Mouse (Mus musculus) inflammation-experienced regulatory T-cells, adult 6 months (primary cell): ENCODE data around the gene Fam222b. TPM values are rescaled to one million over a fixed set of nuclear protein-coding genes. Genes with fewer than 3 reads are reported as not detected.
"Not testable (repeated sequence)": the region's sequence is repeated elsewhere in the genome, so short reads cannot be mapped to it uniquely, and the experiment has no call there.

Experiments
- ATAC-seq: one replicate; pipeline ENCODE4 v1.8.0; 2017
- polyA plus RNA-seq, 3 experiments: library from polyadenylated mRNA; unstranded; fragments of 100-300 nt; shearing (Covaris generic); gene quantifications; one replicate each; pipeline ENCODE4 v1.2.1; 2017

Gene Fam222b
- polyA plus RNA-seq, 3 experiments from 2014 or later = 10.9 to 20.0 (median 12.1) TPM

DNA sequence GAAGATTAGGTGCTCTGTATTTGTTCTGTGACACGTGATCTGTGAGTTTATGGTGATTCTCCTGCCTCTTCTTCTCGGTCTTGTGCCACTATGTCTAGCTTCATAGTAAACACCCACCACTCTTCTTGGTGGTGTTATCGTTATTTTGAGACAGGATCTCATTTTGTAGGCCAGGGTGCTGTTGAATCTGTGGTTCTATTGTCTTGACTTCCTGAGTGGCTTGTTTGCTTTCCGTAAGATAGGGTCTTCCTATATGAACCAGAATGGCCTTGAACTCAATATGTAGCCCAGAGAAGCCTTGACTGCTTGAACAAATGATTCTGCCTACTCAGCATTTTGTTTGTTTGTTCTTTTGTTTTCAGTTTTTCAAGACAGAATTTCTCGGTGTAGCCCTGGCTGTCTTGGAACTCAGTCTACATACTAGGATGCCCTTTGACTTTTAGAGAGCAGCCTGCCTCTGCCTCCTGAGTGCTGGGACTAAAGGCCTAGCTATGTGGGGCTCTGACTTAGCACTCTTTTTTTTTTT is 6.6 kb upstream of the Fam222b start:
- no peak for ATAC-seq

DNA sequence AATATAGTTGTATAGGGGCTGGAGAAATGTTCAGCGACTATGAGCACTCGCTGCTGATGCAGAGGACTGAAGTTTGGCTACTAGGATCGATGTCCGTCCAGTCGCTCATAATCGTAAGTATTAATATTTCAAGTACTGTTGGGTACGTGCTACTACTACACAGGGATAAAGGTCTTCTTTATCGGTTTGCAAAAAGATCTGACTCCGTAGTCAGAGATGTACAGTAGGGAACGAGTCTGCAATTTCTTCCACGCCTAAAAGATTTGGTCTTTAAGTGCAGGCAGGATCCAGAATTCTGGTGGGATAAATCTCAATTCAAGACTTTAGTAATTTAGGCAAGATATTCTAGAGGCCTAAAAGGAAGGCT is 340 bp upstream of the Fam222b start:
- peak; percentile 20 for ATAC-seq

DNA sequence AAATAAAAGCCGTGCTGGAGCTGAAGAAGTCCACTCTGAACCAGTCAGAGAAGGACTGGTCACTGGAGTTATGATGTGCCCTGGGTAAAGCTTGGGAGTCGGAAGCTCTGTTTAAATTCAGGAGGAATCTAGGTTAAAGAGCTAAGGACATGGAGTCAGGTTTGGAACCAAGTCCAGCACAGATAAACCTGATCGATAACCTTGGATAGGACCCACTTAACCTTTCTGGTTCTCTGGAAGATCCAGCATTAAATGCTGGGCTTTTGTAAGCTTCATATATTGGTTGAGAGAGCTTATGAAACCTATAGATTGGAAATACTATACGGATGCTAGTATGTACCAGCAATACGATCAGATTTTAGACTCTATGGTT is 670 bp downstream of the Fam222b start:
- ATAC-seq = no peak

DNA sequence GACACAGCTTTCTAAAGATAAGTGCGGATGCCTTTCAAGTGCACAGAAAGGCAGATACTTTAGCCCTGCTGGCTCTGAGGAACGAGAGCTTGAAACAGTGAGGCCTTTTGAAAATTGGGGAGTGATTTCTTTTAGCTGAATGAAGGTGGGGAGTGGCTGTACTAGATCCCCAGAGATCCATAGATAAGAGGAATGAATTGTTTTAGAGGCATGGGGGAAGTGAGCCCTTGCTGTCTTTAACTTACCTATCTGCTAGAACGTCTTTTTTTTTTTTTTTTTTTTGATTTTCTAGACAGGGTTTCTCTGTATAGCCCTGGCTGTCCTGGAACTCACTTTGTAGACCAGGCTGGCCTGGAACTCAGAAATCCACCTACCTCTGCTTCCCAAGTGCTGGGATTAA is 2.6 kb downstream of the Fam222b start:
- ATAC-seq = no peak

DNA sequence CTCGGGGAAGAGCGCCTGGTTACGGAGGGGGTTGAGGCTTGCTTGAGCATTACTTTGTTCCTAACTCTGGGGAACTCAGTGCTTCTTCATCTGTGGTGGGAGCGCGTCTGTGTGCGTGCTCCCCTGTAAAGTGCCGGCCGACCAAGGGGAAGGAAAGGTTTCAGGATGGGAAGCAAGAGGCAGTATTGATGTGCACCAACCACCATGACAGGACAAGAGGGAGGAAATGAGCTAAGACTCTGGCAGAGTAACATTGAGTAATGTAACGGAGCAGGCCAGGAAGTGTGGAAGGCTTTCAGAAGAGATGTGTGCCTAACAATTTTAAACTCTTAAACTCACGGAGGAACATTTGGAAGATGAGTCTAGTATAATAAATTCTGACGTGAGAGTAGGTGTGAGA is 6.3 kb downstream of the Fam222b start:
- no peak for ATAC-seq

DNA sequence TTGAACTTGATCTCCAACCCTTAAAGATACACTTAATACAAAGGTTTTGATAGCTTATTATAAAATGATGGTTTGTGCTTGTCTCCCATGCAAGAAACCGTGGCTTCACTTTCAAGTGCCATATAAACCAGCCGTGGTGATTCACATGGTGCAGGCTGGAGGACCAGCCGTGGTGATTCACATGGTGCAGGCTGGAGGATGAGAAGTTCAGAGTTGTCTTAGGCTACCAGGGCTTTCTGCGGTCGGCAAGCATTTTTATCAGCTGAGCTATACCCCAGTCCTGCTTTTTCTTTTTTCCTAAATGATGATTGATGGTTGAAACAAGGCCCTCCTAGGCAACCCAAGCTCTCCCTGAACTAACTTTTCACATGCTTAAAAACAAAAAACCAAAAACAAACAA is 7.7 kb downstream of the Fam222b start:
- no peak for ATAC-seq

DNA sequence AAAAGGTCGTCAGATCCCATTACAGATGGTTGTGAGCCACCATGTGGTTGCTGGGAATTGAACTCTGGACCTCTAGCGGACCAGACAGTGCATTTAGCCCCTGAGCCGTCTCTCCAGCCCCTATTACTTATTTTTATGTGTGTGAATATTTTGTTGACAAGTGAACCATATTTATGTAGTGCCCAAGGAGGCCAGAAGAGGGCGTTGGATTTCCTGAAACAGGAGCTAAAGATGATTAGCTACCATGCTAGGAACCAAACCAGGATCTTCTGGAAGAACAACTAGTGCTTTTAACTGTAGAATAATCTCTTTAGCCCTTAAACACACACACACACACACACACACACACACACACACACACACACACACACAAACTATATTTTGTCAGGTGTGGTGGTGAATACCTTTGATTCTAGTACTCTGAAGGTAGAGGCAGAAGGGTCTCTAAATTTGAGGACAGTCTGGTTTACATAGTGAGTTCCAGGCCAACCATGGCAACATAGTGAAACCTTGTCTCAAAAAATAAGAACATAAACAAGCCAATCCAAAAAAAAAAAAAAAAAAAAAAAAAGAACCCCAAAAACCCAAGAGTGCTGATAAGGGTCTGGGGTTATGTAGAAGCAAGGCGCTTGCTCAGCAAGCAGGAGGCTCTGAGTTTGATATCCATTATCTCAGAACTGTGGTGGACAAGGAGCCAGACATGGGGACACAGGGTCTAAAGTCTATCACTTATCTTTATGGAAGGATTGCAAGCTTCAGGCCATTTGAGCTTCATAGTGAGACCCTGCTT is 8.7 kb downstream of the Fam222b start:
- no peak for ATAC-seq

DNA sequence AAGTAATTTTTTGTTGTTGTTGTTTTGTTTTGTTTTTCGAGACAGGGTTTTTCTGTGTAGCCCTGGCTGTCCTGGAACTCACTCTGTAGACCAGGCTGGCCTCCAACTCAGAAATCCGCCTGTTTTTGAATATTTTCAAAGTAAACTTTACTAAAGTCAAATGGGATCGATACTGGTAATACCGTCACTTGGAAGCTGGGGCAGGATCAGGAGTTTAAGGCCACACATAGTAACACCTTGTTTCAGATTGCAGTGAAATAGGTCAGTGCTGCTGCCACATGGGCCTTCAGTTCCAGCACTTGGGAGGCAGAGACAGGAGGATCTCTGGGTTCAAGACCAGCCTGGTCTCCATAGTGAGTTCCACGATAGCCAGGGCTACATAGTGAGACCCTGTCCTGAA is 10.0 kb downstream of the Fam222b start:
- no peak for ATAC-seq

DNA sequence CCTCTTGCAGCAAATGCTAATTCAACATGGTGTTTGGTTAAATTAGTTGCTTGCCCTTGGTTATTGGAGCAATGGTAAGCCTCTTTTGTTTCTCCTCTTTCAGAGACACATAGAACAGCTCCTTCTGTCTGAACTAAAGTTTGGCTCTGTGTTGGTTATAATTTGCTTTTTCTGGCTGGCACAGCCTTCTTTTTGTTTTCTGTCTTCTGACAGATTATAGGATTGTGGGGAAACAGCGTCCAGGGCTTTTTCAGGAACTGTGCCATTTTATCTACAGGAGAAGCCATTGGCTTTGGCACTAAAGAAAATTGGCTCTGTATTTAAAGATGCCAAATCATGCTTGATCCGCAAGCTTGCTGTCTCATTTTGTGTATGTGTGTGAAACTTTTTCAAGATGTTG is 19.2 kb downstream of the Fam222b start:
- ATAC-seq = no peak

DNA sequence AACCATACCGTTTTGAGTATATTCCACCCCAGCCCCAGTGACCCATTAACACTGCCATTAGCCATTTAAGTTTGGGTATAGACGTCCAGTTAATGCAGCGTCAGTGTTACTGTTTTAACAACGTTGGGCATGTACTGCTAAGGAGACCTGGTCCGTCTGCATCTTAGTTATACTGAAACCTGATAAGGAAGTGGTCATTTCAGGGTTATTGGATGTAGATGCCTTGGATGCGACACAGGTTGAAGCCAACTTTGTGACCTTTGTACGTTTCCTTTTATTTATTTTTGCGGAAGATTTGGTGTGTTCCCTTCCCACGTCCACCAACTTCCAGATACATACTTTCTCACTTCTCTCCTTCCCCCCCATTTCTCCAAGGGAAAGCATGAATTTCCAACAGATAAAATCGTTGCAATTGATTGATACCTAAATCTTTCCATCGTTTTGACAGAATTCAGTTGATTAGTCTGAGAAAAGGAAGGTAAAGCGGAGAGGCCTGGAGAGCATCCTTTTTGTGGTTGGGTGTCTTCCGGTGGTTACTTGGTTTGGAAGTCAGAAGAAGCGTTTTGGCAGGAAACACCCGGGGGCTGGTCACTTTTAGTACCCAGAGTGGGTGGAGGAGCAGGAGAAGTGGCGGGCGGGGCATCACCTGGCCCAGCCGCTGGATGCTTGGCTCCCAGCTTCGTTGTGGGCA is 20.4 kb downstream of the Fam222b start:
- ATAC-seq = peak; percentile 69

DNA sequence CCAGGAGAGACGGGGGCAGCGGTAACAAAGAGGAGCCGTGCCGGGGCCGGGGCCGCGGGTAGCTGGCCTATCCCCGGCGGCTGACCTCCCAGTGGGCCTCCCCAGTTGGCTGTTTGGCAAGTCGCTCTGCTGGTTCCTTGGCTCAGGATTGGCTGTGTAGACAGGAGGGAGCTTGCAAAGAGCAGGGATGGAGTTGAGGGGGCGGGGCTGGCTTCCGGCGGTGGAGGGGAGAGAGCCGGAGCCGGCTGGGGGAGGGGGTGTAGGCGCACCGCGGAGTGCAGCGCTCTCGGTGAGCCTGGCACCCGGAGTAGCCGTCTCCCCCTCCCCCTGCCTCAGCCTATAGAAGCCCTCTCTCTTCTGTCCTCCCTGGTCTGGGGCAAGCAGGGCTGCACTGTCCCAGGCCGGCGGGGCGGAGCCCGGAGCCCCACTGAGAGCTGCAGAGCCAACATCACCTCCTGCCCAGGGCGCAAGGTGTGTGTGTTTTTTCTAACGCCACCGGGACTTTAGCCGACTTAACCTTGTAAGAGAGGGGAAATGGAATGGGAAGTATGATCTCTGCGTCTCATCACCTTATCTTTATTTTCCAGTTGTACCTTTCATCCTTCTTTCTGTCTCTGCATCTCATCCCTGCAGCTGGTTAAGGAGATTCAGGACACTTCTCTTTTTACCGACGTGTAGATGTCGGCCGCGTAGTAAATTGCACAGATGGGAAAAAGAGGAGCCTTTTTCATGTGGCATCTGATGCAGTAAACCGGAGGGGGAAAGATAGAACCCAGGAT is 21.1 kb downstream of the Fam222b start:
- peak; percentile 89 for ATAC-seq

DNA sequence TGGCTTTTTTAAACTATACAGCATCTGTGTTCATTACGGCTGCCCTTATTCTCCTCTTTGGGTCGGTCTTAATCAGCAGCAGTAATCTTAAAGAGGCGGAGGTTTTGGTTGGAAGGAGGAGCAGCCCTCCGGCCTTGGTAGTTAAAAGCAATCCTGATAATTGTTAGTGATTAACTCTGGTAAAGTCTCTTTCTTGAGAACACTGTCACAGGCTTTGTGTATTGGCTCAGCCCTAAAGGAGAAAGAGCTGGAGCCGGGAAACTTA is 21.6 kb downstream of the Fam222b start:
- no peak for ATAC-seq

DNA sequence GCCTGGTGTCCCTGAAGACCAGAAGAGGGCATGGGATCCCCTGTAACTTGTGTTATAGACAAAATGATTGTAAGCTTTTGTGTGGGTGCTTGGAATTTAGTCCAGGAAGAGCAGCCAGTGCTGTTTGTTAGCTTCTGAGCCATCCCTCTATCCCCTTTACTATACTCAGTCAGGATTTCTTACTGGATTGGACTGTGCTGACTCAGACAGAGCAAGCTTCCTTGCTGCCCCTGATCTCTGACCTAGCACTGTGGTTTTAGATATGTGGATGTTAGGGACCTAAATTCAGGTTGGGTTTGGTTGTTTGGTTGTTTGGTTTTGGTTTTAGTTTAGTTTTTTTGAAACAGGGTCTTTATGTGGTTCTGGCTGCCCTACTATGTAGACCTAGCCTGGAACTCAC is 24.0 kb downstream of the Fam222b start:
- ATAC-seq = no peak

DNA sequence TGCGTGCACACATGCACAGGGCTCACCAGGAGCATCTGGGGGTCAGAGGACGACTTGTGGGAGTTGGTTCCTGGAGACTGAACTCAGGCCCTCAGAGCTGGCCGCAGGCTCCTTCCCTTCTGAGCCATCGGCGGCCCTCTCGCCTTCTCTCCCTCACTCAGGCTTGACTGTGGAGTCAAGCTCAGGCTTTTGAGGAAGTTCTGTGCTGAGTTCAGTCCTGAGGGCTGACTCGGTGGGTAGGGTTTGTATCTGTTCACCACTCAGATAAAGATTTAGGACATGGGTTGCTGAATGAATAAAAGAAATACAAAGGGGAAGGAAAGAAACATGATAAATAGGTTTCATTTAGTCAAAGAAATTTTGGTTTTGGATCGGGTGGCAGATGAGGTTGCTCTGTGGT is 25.4 kb downstream of the Fam222b start:
- ATAC-seq = no peak

DNA sequence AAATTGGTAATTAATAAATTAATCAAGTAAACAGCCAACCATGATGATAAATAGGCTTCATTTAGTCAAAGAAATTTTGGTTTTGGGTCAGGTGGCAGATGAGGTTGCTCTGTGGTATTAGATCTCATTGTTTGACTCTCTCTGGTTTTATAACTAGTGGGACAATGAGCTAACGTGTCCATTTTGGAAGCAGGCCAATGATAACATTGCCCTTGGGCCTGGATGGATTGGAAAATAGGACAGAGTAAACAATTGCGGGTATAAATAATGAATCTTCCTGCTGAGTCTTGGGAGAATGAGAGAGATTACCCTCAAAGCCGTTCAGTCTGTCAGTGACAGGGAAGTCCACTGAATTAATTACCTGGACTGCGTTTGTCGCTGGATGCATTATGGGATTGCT is 26.7 kb downstream of the Fam222b start:
- no peak for ATAC-seq

DNA sequence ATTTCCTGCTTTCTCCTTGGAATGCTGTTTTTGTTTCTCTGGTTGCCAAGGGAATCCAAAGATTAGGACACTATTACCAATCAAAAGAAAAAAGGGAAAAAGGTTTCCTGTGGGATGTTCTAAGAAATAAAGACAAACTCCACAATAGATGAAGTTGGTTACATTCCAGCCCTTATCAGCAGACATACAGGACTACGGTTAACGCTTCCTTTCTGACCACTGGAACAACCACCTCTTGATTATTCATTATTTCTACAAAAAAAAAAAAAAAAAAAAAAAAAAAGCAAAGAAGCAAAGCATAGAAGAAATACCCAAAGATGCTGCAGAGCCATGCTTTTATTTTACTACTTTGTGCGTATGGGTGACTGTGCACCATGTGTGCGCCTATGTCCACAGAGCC is 28.4 kb downstream of the Fam222b start:
- ATAC-seq = no peak

DNA sequence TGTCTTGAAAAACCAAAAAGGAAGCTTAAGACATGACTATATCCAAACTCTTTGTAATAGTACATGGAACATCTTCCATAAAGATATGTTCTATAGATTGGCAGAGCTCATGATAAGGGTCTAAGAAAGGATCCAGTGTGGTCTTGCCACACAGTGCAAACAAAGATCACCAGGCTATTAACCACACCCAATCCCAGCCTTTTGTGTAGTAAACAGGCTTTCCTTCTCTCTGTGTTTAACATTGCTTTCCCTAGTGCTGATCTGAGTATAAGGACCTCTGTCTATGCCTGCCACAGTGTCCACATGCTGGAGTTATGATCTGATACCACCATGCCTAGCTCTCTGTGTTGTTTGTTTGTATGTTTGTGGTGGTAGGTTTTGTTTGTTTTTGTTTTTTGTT is 29.3 kb downstream of the Fam222b start:
- no peak for ATAC-seq

DNA sequence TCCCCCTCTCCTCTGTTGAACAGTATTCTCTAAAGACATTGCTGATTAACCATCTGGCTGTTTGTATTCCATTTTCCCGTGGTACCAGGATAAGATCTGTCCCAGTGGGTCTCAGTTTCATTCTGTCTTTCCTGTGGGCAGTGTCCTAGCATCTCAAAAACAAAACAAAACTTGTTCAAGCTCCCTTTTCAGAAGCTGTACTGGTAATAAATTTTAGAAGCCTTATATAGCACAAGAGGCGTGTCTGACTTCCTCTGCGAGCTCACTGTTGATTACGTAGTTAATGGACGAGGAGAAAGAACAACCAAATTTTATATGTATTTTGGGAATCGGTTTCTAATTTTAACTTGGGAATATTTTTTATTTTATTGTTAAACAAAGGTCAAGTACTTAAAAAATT is 31.2 kb downstream of the Fam222b start:
- no peak for ATAC-seq

DNA sequence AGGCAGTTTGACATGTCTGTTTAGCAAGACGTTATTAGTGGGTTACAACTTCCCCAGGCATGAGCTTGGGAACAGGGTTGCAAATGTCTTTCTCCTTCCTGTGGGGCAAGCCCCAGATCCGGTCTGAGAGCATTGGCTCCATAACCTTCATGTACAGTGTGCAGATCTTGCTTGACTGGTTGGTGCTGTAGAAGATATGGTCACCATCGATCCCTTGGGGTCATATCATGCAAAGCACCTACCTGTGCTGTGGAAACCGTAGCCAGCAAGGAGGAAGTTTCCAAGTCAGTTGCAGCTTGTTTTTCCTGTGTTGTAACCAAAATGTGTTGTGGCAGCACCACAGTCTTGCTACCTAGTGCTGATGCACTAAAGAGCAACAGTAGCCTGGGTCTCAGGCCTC is 32.3 kb downstream of the Fam222b start:
- no peak for ATAC-seq

DNA sequence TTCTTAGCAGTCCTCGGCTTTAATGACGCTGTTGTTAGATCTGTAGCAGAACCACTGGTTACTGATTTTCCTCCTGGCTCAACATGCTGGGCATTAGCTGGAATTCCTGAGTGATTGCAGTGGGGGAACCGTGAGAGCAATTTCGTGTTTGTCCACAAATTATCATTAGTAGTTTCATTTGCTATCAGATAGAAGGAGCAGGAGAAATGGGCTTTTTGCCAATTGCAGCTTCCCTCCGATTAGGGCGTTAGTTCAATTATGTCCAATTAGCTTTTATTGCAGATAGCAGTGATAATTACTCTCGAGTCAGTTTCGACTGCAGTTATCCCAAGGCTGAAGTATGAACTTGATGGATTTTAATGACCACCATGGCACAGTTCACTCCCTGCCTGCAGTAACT is 35.0 kb downstream of the Fam222b start:
- no peak for ATAC-seq

DNA sequence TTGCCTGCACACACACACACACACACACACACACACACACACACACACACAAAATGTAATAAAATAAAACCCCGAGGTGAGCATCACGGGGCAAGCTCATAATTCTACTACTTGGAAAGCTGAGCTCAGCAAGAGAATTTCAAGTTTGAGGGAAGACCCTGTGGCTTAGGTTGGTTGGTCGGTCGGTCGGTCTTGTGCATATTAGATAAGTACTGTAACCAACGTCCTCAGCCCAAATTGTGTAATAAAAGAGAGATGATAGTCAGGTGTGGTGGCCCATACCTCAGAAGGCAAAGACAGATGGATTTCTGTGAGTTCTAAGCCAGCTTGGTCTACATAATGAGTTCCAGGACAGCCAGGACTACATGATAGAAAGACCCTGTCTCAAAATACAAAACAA is 39.5 kb downstream of the Fam222b start:
- no peak for ATAC-seq

DNA sequence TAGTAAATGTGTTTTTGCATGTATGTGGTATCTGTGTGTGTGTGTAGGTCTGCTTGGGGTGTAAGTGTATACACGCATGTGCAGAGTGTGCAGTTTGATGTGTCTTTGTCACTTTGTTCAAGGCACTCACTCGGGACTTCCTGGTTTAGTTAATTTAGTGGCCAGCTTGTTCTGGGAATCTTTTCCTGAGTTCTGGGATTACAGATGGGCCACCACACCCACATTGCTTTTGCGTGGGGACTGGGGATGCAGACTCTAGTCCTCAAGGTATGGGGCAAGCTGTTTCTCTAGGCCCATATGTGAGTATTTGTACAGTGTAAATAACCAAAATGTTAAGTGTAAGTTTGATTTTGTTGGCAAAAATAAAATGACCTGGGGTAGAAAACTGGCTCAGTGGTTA is 39.9 kb downstream of the Fam222b start:
- no peak for ATAC-seq

DNA sequence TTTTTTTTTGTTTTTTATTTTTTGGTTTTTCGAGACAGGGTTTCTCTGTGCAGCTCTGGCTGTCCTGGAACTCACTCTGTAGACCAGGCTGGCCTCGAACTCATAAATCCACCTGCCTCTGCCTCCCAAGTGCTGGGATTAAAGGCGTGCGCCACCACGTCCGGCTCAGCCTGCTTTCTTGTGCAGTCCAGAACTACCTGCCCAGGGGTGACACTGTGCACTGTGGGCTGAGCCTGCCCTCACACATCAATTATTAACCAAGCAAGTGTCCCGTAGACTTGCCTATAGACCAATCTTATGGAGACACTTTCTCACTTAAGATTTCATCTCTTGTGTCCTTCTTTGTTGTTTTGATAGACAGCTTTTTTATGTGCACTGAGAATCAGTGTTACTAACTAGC is 40.9 kb downstream of the Fam222b start:
- not testable (repeated sequence) for ATAC-seq

DNA sequence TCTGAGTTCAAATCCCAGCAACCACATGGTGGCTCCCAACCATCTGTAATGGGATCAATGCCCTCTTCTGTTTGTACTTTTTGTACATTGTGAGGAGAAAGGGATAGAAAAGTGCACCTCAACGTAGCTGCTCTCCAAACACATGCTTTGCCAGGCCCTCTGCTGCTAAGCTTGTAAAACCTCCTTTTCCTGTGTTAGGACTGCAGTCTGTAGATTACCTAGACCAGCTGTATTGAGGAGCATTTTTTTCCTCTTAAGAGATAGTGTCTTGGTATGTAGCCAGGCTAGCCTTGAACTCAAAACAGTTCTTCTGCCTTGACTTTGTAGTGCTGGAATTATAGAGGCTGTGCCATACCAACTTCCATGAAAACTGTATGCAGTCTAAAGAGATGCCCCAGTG is 41.7 kb downstream of the Fam222b start:
- ATAC-seq = no peak
